Mouse (Mus musculus) left cerebral cortex, adult 2 months (tissue): ENCODE data around the gene Krt6b. TPM values are rescaled to one million over a fixed set of nuclear protein-coding genes. Genes with fewer than 3 reads are reported as not detected.

ENCODE experiments used
- DNase-seq, 2 experiments: peaks; one replicate each; pipeline ENCODE4 v3.0.0; 2021 to 2022; ENCODE audit warnings: low spot score in 2 of 2, mixed read lengths in 1 of 2; ENCODE audit errors: extremely low spot score in 1 of 2
- H3K27ac ChIP-seq: fragments of 200-600 bp; 2 replicates; pipeline ENCODE4 v1.8.1; 2022
- H3K4me3 ChIP-seq: fragments of 200-600 bp; 2 replicates; pipeline ENCODE4 v1.8.1; 2022
- CTCF ChIP-seq: fragments of 200-600 bp; IDR thresholded peaks from 2 replicates; pipeline ENCODE4 v1.8.1; 2022; ENCODE audit warnings: antibody characterized with exemption, mild to moderate bottlenecking, moderate library complexity
- intact Hi-C: fragments of 180-260 bp; cut with DNase I; formaldehyde crosslinking; loops from one replicate; pipeline ENCODE4 v1.15.1; 2025
- long read RNA-seq, 2 experiments: library from polyadenylated mRNA; stranded (forward); transcript quantifications; one replicate each; pipeline ENCODE4 v2.0.0; 2021; ENCODE audit warnings: borderline mapping rate in 2 of 2
- total RNA-seq, 2 experiments: library from RNA; stranded (reverse); gene quantifications; 2 replicates each; pipeline ENCODE4 v1.2.3; 2021

Gene Krt6b
- not detected for total RNA-seq
- long read RNA-seq, experiment 1: 0 reads
- long read RNA-seq, experiment 2: 0 reads

GRCm38 (mm10) chr15:101680187-101680586, at the start of gene Krt6b:
TSS of gene Krt6b (minus strand) at chr15:101680287.
- no peak within 1 kb of the TSS for H3K4me3 ChIP-seq
- H3K27ac ChIP-seq: no peak within 1 kb of the TSS
- DNase-seq: no peak
- intact Hi-C loops: loop anchor here (10.0 kb wide), 1 partner anchor 485 kb away; no protein-coding TSS in a partner anchor
- no peak for TF ChIP-seq CTCF

DNA sequence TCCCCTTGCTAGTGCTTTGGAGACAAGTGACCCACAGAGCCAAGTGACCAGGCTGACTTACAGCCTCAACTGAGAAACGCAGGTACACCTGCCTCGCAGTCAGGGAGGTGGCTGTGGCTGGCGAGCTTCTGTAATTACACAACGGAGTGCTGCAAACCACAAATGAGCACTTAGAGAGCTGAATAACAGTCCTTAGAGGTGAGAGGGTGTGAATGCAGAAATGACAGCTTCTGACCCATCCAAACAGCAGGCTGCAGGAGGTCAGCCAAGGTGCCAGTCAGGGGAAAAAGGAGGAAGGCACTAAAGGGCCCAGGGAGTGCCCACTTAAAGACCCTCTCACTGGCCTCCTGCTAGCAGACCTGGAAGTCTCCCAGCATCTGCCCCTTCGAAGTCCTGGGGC, 44.6 kb upstream of the Krt6b start:
- TF ChIP-seq CTCF: no peak
- intact Hi-C loops: no loop called here
- Histone ChIP-seq H3K27ac (no peak overlapping the region), H3K4me3 (no peak overlapping the region)
- DNase-seq: no peak

GRCm38 (mm10) chr15:101715831-101716230, 35.7 kb upstream of the Krt6b start:
- H3K4me3 ChIP-seq: no peak overlapping the region
- DNase-seq: no peak
- no peak for TF ChIP-seq CTCF
- no peak overlapping the region for H3K27ac ChIP-seq
- intact Hi-C loops: no loop called here

- no peak for TF ChIP-seq CTCF
- no peak overlapping the region for H3K27ac ChIP-seq
- H3K4me3 ChIP-seq: no peak overlapping the region
- no peak for DNase-seq
- intact Hi-C loops: no loop called here
Observed at GRCm38 (mm10) chr15:101714356-101714755, 34.3 kb upstream of the Krt6b start.

GRCm38 (mm10) chr15:101713731-101714130, 33.6 kb upstream of the Krt6b start:
- TF ChIP-seq CTCF: no peak
- no peak for DNase-seq
- Histone ChIP-seq H3K4me3 (no peak overlapping the region), H3K27ac (no peak overlapping the region)
- intact Hi-C loops: no loop called here

DNA sequence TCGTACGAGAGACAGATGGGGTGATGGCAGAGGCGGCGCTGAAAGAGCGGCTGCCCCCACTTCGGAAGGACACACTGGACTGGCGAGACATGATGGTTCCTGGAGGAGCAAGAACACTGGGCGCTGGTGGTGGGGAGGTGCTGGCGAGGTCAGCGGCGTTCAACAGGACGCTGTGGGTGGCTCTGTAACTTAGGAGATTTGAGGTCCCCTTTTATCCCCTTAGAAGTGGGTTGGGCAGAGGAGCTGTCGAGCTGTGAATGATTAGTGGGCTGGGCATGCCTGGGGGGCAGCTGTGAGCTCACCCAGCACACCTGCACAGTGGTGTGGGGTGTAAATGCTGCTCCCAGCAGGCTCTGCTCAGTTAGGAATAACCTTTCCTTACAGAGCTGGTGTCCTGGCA, 32.6 kb upstream of the Krt6b start, which contains the start of gene Krt5:
Gene Krt5 (minus strand): TSS at position 179 of the 400 bp plus-strand sequence.
- H3K27ac ChIP-seq: no peak within 1 kb of the TSS
- intact Hi-C loops: no loop called here
- H3K4me3 ChIP-seq: no peak within 1 kb of the TSS
- TF ChIP-seq CTCF: no peak
- no peak for DNase-seq

DNA sequence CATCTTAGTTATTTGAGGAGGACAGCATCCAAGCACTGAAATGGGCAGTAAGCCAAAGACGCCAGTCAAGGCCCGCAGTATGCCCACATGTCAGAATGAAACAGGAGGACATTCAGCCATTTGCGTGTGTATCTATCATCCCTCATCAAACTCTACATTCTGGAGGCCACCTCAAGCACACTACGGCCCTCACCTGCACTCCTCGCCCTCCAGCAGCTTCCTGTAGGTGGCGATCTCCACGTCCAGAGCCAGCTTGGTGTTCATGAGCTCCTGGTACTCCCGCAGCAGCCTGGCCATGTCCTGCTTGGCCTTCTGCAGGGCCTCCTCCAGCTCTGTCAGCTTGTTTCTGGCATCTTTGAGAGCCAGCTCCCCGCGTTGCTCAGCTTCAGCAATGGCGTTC, 28.6 kb upstream of the Krt6b start:
- TF ChIP-seq CTCF: no peak; the same call in 1 of the 2 replicates
- H3K4me3 ChIP-seq: no peak overlapping the region
- intact Hi-C loops: no loop called here
- no peak overlapping the region for H3K27ac ChIP-seq
- DNase-seq: no peak

GRCm38 (mm10) chr15:101707454-101707853, 27.4 kb upstream of the Krt6b start:
- no peak for TF ChIP-seq CTCF
- intact Hi-C loops: no loop called here
- no peak for DNase-seq
- H3K4me3 ChIP-seq: no peak overlapping the region
- H3K27ac ChIP-seq: no peak overlapping the region

DNA sequence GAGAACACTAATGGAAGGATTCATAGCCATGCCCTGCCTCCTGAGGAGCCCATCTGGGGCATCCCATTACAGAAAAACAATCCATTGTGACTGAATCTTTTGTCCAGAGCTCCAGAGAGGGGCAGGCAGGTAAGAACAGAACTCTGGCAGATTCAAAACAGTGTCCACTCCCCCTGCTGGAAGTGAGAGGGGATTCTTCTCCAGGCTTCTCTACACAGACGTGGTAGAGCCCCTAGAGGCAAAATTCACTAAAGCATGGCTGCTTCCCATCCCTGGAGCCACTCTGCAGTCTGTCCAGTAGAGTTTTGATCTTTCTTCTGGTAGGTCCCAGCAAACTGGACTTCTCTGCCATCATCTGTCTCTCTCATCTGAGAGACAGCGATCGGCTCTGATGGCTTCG, 24.0 kb upstream of the Krt6b start:
- Histone ChIP-seq H3K27ac (no peak overlapping the region), H3K4me3 (no peak overlapping the region)
- intact Hi-C loops: no loop called here
- TF ChIP-seq CTCF: peak; percentile 40
- DNase-seq: no peak

GRCm38 (mm10) chr15:101702380-101702779, 22.3 kb upstream of the Krt6b start:
- Histone ChIP-seq H3K4me3 (no peak overlapping the region), H3K27ac (no peak overlapping the region)
- intact Hi-C loops: no loop called here
- no peak for DNase-seq
- no peak for TF ChIP-seq CTCF

GRCm38 (mm10) chr15:101699866-101700265, 19.8 kb upstream of the Krt6b start:
- Histone ChIP-seq H3K27ac (no peak overlapping the region), H3K4me3 (no peak overlapping the region)
- no peak for TF ChIP-seq CTCF
- intact Hi-C loops: no loop called here
- DNase-seq: no peak

GRCm38 (mm10) chr15:101699192-101699591, 19.1 kb upstream of the Krt6b start:
- H3K27ac ChIP-seq: no peak overlapping the region
- H3K4me3 ChIP-seq: no peak overlapping the region
- intact Hi-C loops: no loop called here
- no peak for TF ChIP-seq CTCF
- no peak for DNase-seq

DNA sequence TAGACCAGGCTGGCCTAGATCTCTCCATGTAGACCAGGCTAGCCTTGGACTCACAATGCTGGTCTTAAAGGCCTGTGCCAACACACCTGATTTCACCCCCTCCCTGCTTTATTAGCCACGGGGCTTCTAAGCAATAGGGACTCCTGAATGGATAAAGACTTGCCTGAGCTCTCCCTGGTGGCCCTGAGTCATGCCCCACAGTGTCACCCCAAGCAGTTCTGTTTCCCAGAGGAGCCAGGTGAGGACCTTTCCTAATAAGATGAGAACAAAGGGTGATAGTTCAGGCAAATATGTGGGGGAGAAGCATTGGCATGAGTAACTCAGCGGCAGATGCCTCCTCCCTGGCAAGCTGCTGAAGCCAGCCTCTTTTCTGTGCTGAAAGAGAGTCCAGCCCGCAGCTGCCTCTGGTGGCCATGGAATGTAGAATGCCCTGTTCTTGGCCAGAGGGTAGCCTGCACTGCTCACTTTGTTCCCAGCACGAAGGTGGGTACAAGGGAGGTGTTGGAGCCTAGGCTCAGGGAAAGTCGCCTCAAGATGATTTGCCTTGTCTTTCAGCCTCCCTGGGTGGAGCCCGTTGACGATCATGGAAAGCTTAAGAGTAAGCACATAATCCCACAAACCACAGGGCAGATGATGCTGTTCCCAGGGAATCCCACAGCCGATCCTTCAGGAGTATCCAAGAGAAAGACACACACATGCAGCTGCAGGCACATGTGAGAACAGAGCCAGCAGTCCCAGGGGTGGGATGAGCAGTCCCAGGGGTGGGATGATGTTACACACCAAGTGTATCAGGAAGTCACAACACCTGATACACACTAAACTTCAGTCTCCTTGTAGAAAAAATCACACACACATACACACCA, 17.5 kb upstream of the Krt6b start:
- no peak for DNase-seq
- Histone ChIP-seq H3K4me3 (no peak overlapping the region), H3K27ac (no peak overlapping the region)
- intact Hi-C loops: no loop called here
- TF ChIP-seq CTCF: no peak
